Mouse (Mus musculus) forebrain, postnatal 0 days (tissue): ENCODE measurements around the gene BC048403. TPM values are rescaled to one million over a fixed set of nuclear protein-coding genes. Genes with fewer than 3 reads are reported as not detected.

Source experiments
- ATAC-seq: fragments of 200-750 bp; cut with Nextera tagmentation; 2 replicates; pipeline ENCODE4 v1.8.0; 2017; ENCODE audit warnings: mild to moderate bottlenecking, moderate library complexity
- DNase-seq: peaks from one replicate; pipeline ENCODE4 v3.0.0-alpha.2; 2015
- H3K27ac ChIP-seq: fragments of 300-500 bp; sonication (generic); 2 replicates; pipeline ENCODE4 v1.5.1; 2014; ENCODE audit warnings: low read depth, mild to moderate bottlenecking, antibody characterized with exemption, low read length, moderate library complexity, mixed read lengths
- H3K27me3 ChIP-seq: fragments of 300-500 bp; sonication (generic); 2 replicates; pipeline ENCODE4 v1.6.1; 2014; ENCODE audit warnings: mild to moderate bottlenecking, low read length, mixed read lengths; ENCODE audit not compliant: insufficient read depth
- H3K36me3 ChIP-seq: fragments of 300-500 bp; sonication (generic); 2 replicates; pipeline ENCODE4 v1.6.1; 2014; ENCODE audit warnings: mild to moderate bottlenecking, moderate library complexity; ENCODE audit not compliant: insufficient read depth
- H3K4me1 ChIP-seq: fragments of 300-500 bp; sonication (generic); 2 replicates; pipeline ENCODE4 v1.6.1; 2014; ENCODE audit warnings: antibody characterized with exemption; ENCODE audit not compliant: insufficient read depth
- H3K4me2 ChIP-seq: fragments of 300-500 bp; sonication (generic); 2 replicates; pipeline ENCODE4 v1.6.1; 2014; ENCODE audit warnings: low read depth, mild to moderate bottlenecking, moderate library complexity
- H3K4me3 ChIP-seq: fragments of 300-500 bp; sonication (generic); 2 replicates; pipeline ENCODE4 v1.5.1; 2014; ENCODE audit warnings: low read depth, low read length, mixed read lengths
- H3K9ac ChIP-seq: fragments of 300-500 bp; sonication (generic); 2 replicates; pipeline ENCODE4 v1.6.1; 2014; ENCODE audit warnings: mild to moderate bottlenecking
- H3K9me3 ChIP-seq: fragments of 300-500 bp; sonication (generic); 2 replicates; pipeline ENCODE4 v1.6.1; 2016; ENCODE audit warnings: low read length
- CTCF ChIP-seq: sonication (generic); IDR thresholded peaks from 2 replicates; pipeline ENCODE4 v1.5.1; 2016; ENCODE audit warnings: antibody characterized with exemption, control low read depth, low read depth
- WGBS: fragments of 180-500 bp; shearing (Covaris S2); extraction: QIAGEN DNeasy Blood & Tissue Kit; methylation state at CpG from one replicate; pipeline ENCODE4 v1.1.7; 2014; 5-methylcytosine and 5-hydroxymethylcytosine counted together
- polyA plus RNA-seq: library from polyadenylated mRNA; unstranded; fragments of >200 nt; fragmentation: Nextera tagmentation; extraction: Ambion mirVana; gene quantifications from 2 replicates; pipeline ENCODE4 v1.2.1, GENCODE M21; 2015
- total RNA-seq: library from RNA; depleted of rRNA; stranded (reverse); fragments of >200 nt; gene quantifications from 2 replicates; pipeline ENCODE4 v1.2.3, GENCODE M21; 2014; rRNA removed

BC048403 gene
- total RNA-seq: 1.2 and 4.0 TPM in 2 replicates
- polyA plus RNA-seq: 1.7 and 2.3 TPM in 2 replicates

DNA sequence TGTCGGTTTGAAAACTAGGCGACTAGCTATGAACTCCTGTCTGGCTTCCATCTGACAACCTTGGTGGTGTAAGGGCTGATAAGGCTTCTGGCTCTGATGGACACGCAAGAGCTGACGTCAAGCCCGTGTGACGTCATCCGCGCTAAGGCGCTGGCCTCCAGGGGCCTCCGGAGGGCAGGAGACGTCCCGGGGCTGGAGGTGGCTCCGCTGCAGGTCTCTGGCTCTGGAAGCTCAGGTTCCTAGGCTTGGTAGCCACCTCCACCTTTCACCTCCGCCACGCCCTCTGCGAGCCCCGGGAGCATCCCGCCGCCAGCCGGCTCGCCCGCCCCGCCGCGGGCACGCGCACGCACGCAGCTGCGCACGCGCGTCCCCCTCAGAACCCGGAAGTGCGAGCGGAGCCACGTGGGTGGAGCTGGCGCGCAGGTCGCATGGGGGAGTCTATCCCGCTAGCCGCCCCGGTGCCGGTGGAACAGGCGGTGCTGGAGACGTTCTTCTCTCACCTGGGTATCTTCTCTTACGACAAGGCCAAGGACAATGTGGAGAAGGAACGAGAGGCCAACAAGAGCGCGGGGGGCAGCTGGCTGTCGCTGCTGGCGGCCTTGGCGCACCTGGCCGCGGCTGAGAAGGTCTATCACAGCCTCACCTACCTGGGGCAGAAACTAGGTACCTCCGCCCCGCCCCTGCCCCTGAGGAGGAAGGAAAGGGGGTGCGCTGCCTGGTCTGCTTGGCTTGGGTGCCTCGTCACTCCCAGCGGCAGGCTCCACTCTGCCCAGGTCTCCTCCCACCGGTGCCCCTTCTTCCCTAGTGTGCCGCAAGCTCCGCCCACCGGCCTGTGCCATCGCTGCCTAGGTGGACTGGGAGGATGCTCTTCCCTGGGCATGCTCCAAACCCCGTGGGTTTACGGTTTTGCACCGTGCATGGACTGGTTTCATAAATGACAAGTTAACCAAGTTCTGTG is at the start of gene BC048403:
TSS of gene BC048403 (plus strand) at position 390 of the 958 bp plus-strand sequence.
- H3K27me3 ChIP-seq: no peaks in the 10 kb centered on the region

GRCm38 (mm10) chr10:121692944-121693579 is 46.7 kb upstream of the BC048403 start:
- Histone ChIP-seq H3K27ac (no peak overlapping the region), H3K9me3 (0 out of 2 replicates have a peak, but pooled peaks cover 4% of the 10 kb centered on the region), H3K27me3 (no peaks in the 10 kb centered on the region), H3K4me2 (0 out of 2 replicates have a peak overlapping the region, but pooled peaks have one; percentile 13), H3K36me3 (no peaks in the 10 kb centered on the region), H3K4me1 (0 out of 2 replicates have a peak, but pooled peaks cover 7% of the 10 kb centered on the region), H3K4me3 (no peak overlapping the region), H3K9ac (no peak overlapping the region)
- TF ChIP-seq CTCF: no peak
- 67% methylated on average over 18 of the region's 18 CpGs for WGBS
- ATAC-seq: no peak
- no peak for DNase-seq

More for the DNA sequence above, at the start of gene BC048403:
- Histone ChIP-seq H3K4me3 (peak within 1 kb of the TSS; percentile 63), H3K9ac (peak within 1 kb of the TSS; percentile 66), H3K36me3 (no peaks in the 10 kb centered on the region), H3K9me3 (no peaks in the 10 kb centered on the region), H3K27ac (peak within 1 kb of the TSS; percentile 74), H3K4me2 (peak within 1 kb of the TSS; percentile 87), H3K4me1 (0 out of 2 replicates have a peak, but pooled peaks cover 7% of the 10 kb centered on the region)
- 1% methylated on average over 66 of the region's 68 CpGs for WGBS
- ATAC-seq: peak; percentile 95
- peak; percentile 94 for DNase-seq
- TF ChIP-seq CTCF: no peak

DNA sequence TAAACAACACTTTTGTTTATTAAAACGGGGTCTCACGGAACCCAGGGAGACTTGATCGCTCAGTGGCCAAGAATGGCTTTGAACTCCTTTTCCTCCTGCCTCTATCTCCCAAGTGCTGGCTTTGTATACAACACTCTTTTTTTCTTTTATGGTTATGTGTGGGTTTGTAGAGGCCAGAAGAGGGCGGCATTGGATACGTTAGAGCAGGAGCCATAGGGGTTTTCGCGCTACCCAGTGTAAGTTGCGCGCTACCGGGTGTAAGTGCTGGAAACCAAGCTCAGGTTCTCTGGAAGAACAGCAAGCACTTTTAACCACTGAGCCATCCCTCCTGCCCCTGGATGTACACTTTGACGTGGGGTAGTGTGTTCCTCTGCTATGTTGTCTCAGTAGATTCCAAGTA is 45.2 kb upstream of the BC048403 start:
- DNase-seq (no peak), ATAC-seq (no peak)
- H3K27me3 ChIP-seq: no peaks in the 10 kb centered on the region
- no peak overlapping the region for H3K4me3 ChIP-seq
- no peaks in the 10 kb centered on the region for H3K36me3 ChIP-seq
- WGBS: 83% methylated on average over 11 of the region's 11 CpGs
- H3K9me3 ChIP-seq: 0 out of 2 replicates have a peak, but pooled peaks cover 4% of the 10 kb centered on the region
- no peak overlapping the region for H3K4me2 ChIP-seq
- H3K27ac ChIP-seq: no peak overlapping the region
- H3K9ac ChIP-seq: no peak overlapping the region
- 0 out of 2 replicates have a peak, but pooled peaks cover 6% of the 10 kb centered on the region for H3K4me1 ChIP-seq
- no peak for TF ChIP-seq CTCF

DNA sequence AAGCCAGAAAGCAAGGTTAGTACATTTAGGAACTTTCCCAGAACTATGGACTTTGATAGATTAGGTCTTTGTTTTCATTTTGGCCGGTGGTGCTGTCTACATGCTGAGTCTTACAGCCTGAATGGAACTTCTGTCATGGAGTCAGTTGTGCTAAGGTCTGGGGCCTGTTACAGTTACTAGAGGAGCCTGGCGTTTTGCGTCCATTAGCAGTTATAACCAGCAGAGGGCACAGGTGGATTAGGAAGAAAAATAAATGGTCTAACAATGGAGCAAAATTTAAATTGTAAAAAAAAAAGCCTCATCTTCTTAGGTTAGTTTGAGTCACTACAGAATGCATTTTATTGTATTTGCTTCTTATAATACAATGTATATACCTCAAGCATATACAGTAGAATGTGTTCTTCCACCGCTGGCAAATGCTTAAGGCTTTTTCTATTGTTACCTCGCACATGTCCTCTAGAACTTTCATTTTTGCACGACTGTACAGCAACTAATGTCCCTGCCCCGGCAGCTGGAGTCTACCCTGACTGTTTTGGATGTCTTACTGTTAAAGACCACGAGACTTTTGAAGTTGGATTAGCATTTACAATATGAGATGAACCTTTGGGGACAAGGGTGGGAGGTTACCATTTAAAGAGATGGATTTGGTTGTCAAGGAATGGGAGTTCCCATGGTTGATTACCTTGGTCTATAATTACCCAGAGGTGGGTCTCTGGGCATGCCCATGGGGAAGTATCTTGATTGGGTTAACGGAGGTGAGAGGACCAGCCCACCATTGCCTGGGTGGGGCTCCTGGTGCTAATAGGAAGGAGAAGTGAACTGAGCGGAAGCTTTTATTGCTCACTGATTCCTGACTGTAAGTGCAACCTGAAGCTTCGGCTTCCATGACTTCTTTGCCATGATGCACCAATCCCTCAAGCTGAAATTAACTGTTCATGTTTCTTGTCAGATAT is 38.2 kb upstream of the BC048403 start:
- no peak overlapping the region for H3K27ac ChIP-seq
- no peak overlapping the region for H3K9ac ChIP-seq
- no peak overlapping the region for H3K4me2 ChIP-seq
- TF ChIP-seq CTCF: peak; percentile 76
- 63% methylated on average over 11 of the region's 11 CpGs for WGBS
- ATAC-seq: peak; percentile 66; the same call in 1 of the 2 replicates
- no peak overlapping the region for H3K4me3 ChIP-seq
- H3K27me3 ChIP-seq: no peaks in the 10 kb centered on the region
- H3K9me3 ChIP-seq: 0 out of 2 replicates have a peak, but pooled peaks cover 4% of the 10 kb centered on the region
- no peaks in the 10 kb centered on the region for H3K36me3 ChIP-seq
- peak; percentile 82 for DNase-seq
- no peaks in the 10 kb centered on the region for H3K4me1 ChIP-seq

- Histone ChIP-seq H3K4me2 (no peak overlapping the region), H3K27ac (no peak overlapping the region), H3K9me3 (no peaks in the 10 kb centered on the region), H3K27me3 (no peaks in the 10 kb centered on the region), H3K36me3 (no peaks in the 10 kb centered on the region), H3K4me3 (no peak overlapping the region), H3K9ac (no peak overlapping the region), H3K4me1 (no peaks in the 10 kb centered on the region)
- ATAC-seq (no peak), DNase-seq (no peak)
- 61% methylated on average over 6 of the region's 6 CpGs for WGBS
- TF ChIP-seq CTCF: no peak
Observed at GRCm38 (mm10) chr10:121703619-121704018, 36.1 kb upstream of the BC048403 start.

GRCm38 (mm10) chr10:121704871-121705270 is 34.9 kb upstream of the BC048403 start:
- Histone ChIP-seq H3K4me2 (no peak overlapping the region), H3K27ac (no peak overlapping the region), H3K36me3 (no peaks in the 10 kb centered on the region), H3K4me1 (no peaks in the 10 kb centered on the region), H3K9ac (no peak overlapping the region), H3K27me3 (no peaks in the 10 kb centered on the region), H3K9me3 (no peaks in the 10 kb centered on the region), H3K4me3 (no peak overlapping the region)
- no peak for TF ChIP-seq CTCF
- no peak for DNase-seq
- WGBS: 91% methylated on average over 6 of the region's 6 CpGs
- ATAC-seq: no peak
